Mouse (Mus musculus): ENCODE data around the gene Heyl. TPM values are rescaled to one million over a fixed set of nuclear protein-coding genes. Genes with fewer than 3 reads are reported as not detected.

Gene Heyl
- total and polyA plus RNA-seq, 2 experiments from 2014 or later: 4.2 to 6.3 TPM

DNA sequence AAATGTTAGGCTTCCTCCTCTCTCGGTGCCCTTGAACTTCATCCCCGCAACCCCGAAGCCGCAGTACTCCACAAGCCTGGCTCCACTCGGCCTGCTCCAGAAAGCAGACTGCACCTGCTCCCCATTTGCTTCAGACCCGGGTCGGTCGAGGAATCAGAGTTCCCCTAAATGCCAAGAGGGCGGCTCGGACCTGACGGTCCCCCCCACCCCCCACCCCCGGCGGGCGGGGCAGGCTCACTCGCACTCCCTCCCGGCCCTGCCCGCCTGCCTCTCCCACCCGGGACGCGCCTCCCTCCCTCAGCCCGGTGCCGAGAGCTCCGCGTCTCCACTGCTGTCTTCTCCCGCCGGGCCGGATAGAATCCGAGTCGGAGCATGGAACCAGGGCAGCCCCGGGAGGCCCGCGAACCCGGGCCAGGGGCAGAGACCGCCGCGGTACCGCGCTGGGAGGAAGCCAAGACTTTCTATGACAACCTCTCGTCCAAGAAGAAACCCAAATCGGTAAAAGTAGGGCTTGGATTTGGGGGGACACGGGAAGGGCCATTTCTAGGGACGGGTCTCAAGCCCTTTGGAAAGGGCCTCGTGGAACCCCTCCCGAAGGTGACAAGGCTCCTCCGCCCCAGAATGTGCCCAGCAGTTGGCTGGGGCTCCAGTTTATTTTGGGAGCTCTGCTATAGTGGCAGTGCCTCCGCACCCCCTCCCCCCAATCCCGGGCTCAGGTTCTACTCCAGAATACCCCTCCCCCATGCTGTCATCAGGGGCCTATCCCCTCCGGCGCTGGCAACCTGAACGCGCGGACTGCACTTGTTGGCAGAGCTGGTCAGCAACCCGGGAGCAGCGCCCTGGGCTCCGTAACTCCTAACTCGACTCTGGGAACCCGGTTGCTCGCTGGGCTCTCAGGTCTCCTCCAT, 31.9 kb upstream of the Heyl start, which contains the start of gene Nt5c1a:
Gene Nt5c1a, plus strand, starts transcription at position 319 of the 908 bp plus-strand sequence.
- Histone ChIP-seq H3K27ac (ENCODE audit: low read depth, low read length) (no peak within 1 kb of the TSS), H3K9ac (peak within 1 kb of the TSS; percentile 49), H3K4me2 (ENCODE audit: low read depth) (peak within 1 kb of the TSS; percentile 88), H3K4me1 (ENCODE audit: insufficient read depth) (peaks cover 10% of the 10 kb centered on the region), H3K4me3 (ENCODE audit: low read depth, low read length) (peak within 1 kb of the TSS; percentile 43), H3K27me3 (ENCODE audit: insufficient read depth, low read length) (no peaks in the 10 kb centered on the region), H3K9me3 (ENCODE audit: low read length) (no peaks in the 10 kb centered on the region), H3K36me3 (ENCODE audit: insufficient read depth) (no peaks in the 10 kb centered on the region)
- WGBS: 3% methylated on average over 58 of the region's 58 CpGs
- ATAC-seq: peak; percentile 47
- DNase-seq: peak; percentile 31
- TF ChIP-seq CTCF (IDR thresholded peaks at IDR 0.05; ENCODE audit: low read depth): no peak

DNA sequence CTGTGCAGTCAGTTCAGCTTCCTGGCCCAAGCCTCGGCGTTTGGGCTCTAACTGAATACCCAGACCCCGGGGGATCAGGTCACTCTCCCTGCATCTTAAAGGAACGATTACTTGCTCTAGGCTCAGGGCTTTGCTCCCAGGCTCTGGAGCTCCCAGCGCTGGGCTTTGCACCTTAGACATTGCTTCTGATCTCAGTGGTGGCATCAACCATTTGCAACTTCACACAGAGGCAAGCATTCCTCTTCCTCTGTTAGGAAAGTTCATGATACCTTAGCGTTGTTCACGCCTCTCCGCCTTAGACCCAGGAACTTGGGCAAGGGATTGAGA, 31.3 kb upstream of the Heyl start:
- 22% methylated on average over 8 of the region's 8 CpGs for WGBS
- ATAC-seq (no peak), DNase-seq (no peak)
- no peaks in the 10 kb centered on the region for H3K27me3 ChIP-seq (ENCODE audit: insufficient read depth, low read length)
- peak overlapping the region; percentile 88 for H3K4me2 ChIP-seq (ENCODE audit: low read depth)
- no peak for TF ChIP-seq CTCF (IDR thresholded peaks at IDR 0.05; ENCODE audit: low read depth)
- H3K4me1 ChIP-seq (ENCODE audit: insufficient read depth): peaks cover 10% of the 10 kb centered on the region
- no peak overlapping the region for H3K27ac ChIP-seq (ENCODE audit: low read depth, low read length)
- H3K4me3 ChIP-seq (ENCODE audit: low read depth, low read length): peak overlapping the region; percentile 43
- H3K36me3 ChIP-seq (ENCODE audit: insufficient read depth): no peaks in the 10 kb centered on the region
- H3K9ac ChIP-seq: no peak overlapping the region
- no peaks in the 10 kb centered on the region for H3K9me3 ChIP-seq (ENCODE audit: low read length)

- H3K27me3 ChIP-seq (ENCODE audit: insufficient read depth, low read length): no peaks in the 10 kb centered on the region
- H3K4me3 ChIP-seq (ENCODE audit: low read depth, low read length): no peak overlapping the region
- no peak overlapping the region for H3K9ac ChIP-seq
- no peak overlapping the region for H3K4me2 ChIP-seq (ENCODE audit: low read depth)
- DNase-seq (no peak), ATAC-seq (no peak)
- H3K27ac ChIP-seq (ENCODE audit: low read depth, low read length): no peak overlapping the region
- WGBS: 73% methylated on average over 5 of the region's 5 CpGs
- TF ChIP-seq CTCF (IDR thresholded peaks at IDR 0.05; ENCODE audit: low read depth): no peak
- H3K36me3 ChIP-seq (ENCODE audit: insufficient read depth): no peaks in the 10 kb centered on the region
- H3K9me3 ChIP-seq (ENCODE audit: low read length): no peaks in the 10 kb centered on the region
- H3K4me1 ChIP-seq (ENCODE audit: insufficient read depth): no peaks in the 10 kb centered on the region
These were observed 26.0 kb upstream of the Heyl start for GRCm38 (mm10) chr4:123207337-123207736.

GRCm38 (mm10) chr4:123210996-123211395, 22.4 kb upstream of the Heyl start:
- Histone ChIP-seq H3K27me3 (ENCODE audit: insufficient read depth, low read length) (no peaks in the 10 kb centered on the region), H3K9me3 (ENCODE audit: low read length) (no peaks in the 10 kb centered on the region), H3K4me2 (ENCODE audit: low read depth) (no peak overlapping the region), H3K36me3 (ENCODE audit: insufficient read depth) (no peaks in the 10 kb centered on the region), H3K4me1 (ENCODE audit: insufficient read depth) (0 out of 2 replicates have a peak, but pooled peaks cover 7% of the 10 kb centered on the region), H3K9ac (no peak overlapping the region), H3K27ac (ENCODE audit: low read depth, low read length) (no peak overlapping the region), H3K4me3 (ENCODE audit: low read depth, low read length) (no peak overlapping the region)
- ATAC-seq (no peak), DNase-seq (no peak)
- WGBS: 59% methylated on average over 8 of the region's 8 CpGs
- no peak for TF ChIP-seq CTCF (IDR thresholded peaks at IDR 0.05; ENCODE audit: low read depth)

DNA sequence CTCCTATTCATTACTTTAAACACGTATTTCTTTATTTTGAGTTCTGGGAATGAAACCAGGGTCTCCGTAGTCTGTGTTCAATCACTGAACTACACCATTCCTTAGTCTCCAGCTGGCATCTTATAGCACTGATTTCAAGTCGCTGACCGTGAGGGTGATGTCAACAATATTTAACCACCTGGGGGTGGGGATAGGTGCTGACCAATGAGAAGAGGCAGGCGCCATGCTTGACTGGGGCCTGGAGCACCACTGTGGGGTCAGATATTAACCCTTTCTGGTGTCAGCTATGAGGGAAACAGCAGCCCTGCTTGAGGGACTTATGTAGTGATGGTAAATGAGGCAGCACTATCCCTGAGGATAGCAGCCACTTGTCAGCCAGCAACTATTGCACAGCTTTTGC, 21.9 kb upstream of the Heyl start:
- H3K36me3 ChIP-seq (ENCODE audit: insufficient read depth): no peaks in the 10 kb centered on the region
- no peak overlapping the region for H3K4me3 ChIP-seq (ENCODE audit: low read depth, low read length)
- TF ChIP-seq CTCF (IDR thresholded peaks at IDR 0.05; ENCODE audit: low read depth): no peak
- no peaks in the 10 kb centered on the region for H3K9me3 ChIP-seq (ENCODE audit: low read length)
- ATAC-seq: no peak
- no peak overlapping the region for H3K4me2 ChIP-seq (ENCODE audit: low read depth)
- no peak overlapping the region for H3K9ac ChIP-seq
- H3K4me1 ChIP-seq (ENCODE audit: insufficient read depth): 0 out of 2 replicates have a peak, but pooled peaks cover 7% of the 10 kb centered on the region
- H3K27me3 ChIP-seq (ENCODE audit: insufficient read depth, low read length): no peaks in the 10 kb centered on the region
- no peak overlapping the region for H3K27ac ChIP-seq (ENCODE audit: low read depth, low read length)
- WGBS: 67% methylated on average over 5 of the region's 5 CpGs
- no peak for DNase-seq

DNA sequence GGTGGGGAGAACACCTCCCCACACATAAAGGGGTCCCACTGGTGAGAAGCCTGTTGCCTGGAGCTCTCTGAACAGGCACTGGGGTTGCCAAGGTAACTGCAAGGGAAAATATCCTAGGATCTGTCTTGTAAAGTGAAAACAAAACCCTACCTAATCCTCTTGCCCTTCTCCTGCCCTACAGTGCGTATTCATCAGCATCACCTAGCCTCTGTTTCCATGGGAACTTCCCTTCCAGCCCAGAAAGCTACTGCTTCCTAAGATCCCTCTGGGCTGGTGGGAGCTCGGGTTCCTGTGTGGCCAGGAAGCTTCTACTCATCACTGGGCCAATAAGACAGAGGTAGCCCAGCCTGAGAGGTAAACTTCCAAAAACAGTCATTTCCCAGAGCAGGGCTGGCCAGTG, 21.0 kb upstream of the Heyl start:
- ATAC-seq (peak; percentile 51), DNase-seq (peak; percentile 41)
- 18% methylated on average over 2 of the region's 2 CpGs for WGBS

DNA sequence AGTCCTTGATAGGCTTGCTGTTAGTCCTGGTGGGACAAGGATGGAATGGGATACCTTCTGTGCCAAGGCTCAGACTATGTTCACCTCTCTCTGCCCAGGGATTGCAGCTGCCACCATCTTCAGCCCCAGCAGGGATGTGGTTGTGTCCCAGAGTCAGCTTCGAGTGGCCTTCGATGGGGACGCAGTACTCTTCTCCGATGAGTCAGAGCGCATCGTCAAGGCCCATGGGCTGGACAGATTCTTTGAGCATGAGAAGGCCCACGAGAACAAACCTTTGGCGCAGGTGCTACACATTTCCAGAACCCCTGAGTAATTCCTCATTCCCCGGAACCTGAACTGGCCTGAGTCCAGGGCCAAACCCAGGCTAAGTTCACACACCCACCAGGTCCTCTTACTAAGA, 19.4 kb upstream of the Heyl start:
- DNase-seq (no peak), ATAC-seq (no peak)
- no peak overlapping the region for H3K9ac ChIP-seq
- H3K4me2 ChIP-seq (ENCODE audit: low read depth): no peak overlapping the region
- no peaks in the 10 kb centered on the region for H3K9me3 ChIP-seq (ENCODE audit: low read length)
- H3K4me1 ChIP-seq (ENCODE audit: insufficient read depth): 0 out of 2 replicates have a peak, but pooled peaks cover 7% of the 10 kb centered on the region
- no peaks in the 10 kb centered on the region for H3K36me3 ChIP-seq (ENCODE audit: insufficient read depth)
- no peak overlapping the region for H3K27ac ChIP-seq (ENCODE audit: low read depth, low read length)
- H3K27me3 ChIP-seq (ENCODE audit: insufficient read depth, low read length): no peaks in the 10 kb centered on the region
- no peak overlapping the region for H3K4me3 ChIP-seq (ENCODE audit: low read depth, low read length)
- no peak for TF ChIP-seq CTCF (IDR thresholded peaks at IDR 0.05; ENCODE audit: low read depth)
- 93% methylated on average over 9 of the region's 9 CpGs for WGBS

More for the DNA sequence above, 21.0 kb upstream of the Heyl start:
- H3K36me3 ChIP-seq (ENCODE audit: insufficient read depth): no peaks in the 10 kb centered on the region
- H3K9ac ChIP-seq: no peak overlapping the region
- H3K4me1 ChIP-seq (ENCODE audit: insufficient read depth): 0 out of 2 replicates have a peak, but pooled peaks cover 7% of the 10 kb centered on the region
- H3K4me3 ChIP-seq (ENCODE audit: low read depth, low read length): no peak overlapping the region
- no peak overlapping the region for H3K4me2 ChIP-seq (ENCODE audit: low read depth)
- H3K27ac ChIP-seq (ENCODE audit: low read depth, low read length): peak overlapping the region; percentile 16; the same call in 1 of the 2 replicates
- H3K9me3 ChIP-seq (ENCODE audit: low read length): no peaks in the 10 kb centered on the region
- TF ChIP-seq CTCF (IDR thresholded peaks at IDR 0.05; ENCODE audit: low read depth): no peak
- no peaks in the 10 kb centered on the region for H3K27me3 ChIP-seq (ENCODE audit: insufficient read depth, low read length)
